Mouse (Mus musculus): ENCODE data around the gene Ncor2.
A peak's percentile ranks its signal among the peaks of the same experiment; 100 is the strongest.

Ncor2 gene

GRCm38 (mm10) chr5:125021298-125021697 lies 157.7 kb downstream of the Ncor2 start:
- DNase-seq (ENCODE audit: low read depth, low spot score), result no peak

- no peak for DNase-seq (ENCODE audit: low read depth, low spot score)
Observed at GRCm38 (mm10) chr5:125019099-125019498, 159.9 kb downstream of the Ncor2 start.

- DNase-seq (ENCODE audit: low read depth, low spot score), result no peak
Observed at GRCm38 (mm10) chr5:125017332-125017731, 161.7 kb downstream of the Ncor2 start.

GRCm38 (mm10) chr5:125016421-125017242 lies 162.4 kb downstream of the Ncor2 start:
- DNase-seq (ENCODE audit: low read depth, low spot score), result no peak

- DNase-seq (ENCODE audit: low read depth, low spot score), result no peak
Observed at GRCm38 (mm10) chr5:125015576-125015975, 163.4 kb downstream of the Ncor2 start.

- DNase-seq (ENCODE audit: low read depth, low spot score), result no peak
Observed at GRCm38 (mm10) chr5:125015066-125015465, 164.0 kb downstream of the Ncor2 start.

- DNase-seq (ENCODE audit: low read depth, low spot score), result peak; percentile 65
Observed at GRCm38 (mm10) chr5:125014497-125014896, 164.5 kb downstream of the Ncor2 start.

- no peak for DNase-seq (ENCODE audit: low read depth, low spot score)
Observed at GRCm38 (mm10) chr5:125011628-125012027, 167.4 kb downstream of the Ncor2 start.

- peak; percentile 83 for DNase-seq (ENCODE audit: low read depth, low spot score)
Observed at GRCm38 (mm10) chr5:125011166-125011565, 167.9 kb downstream of the Ncor2 start.

GRCm38 (mm10) chr5:125006896-125007295 lies 172.1 kb downstream of the Ncor2 start:
- no peak for DNase-seq (ENCODE audit: low read depth, low spot score)

GRCm38 (mm10) chr5:125005871-125006652 lies 173.0 kb downstream of the Ncor2 start:
- no peak for DNase-seq (ENCODE audit: low read depth, low spot score)

GRCm38 (mm10) chr5:125003873-125004255 lies 175.2 kb downstream of the Ncor2 start:
- DNase-seq (ENCODE audit: low read depth, low spot score), result no peak

GRCm38 (mm10) chr5:125002969-125003872 lies 175.8 kb downstream of the Ncor2 start, which contains the start of gene Rflna:
Gene Rflna, plus strand, starts transcription at chr5:125003221.
- peak; percentile 19 for DNase-seq (ENCODE audit: low read depth, low spot score)

- no peak for DNase-seq (ENCODE audit: low read depth, low spot score)
Observed at GRCm38 (mm10) chr5:125000756-125001250, 178.2 kb downstream of the Ncor2 start.

GRCm38 (mm10) chr5:124997913-124998312 lies 181.1 kb downstream of the Ncor2 start:
- DNase-seq (ENCODE audit: low read depth, low spot score), result no peak

GRCm38 (mm10) chr5:124996816-124997215 lies 182.2 kb downstream of the Ncor2 start:
- no peak for DNase-seq (ENCODE audit: low read depth, low spot score)

GRCm38 (mm10) chr5:124992891-124993290 lies 186.1 kb downstream of the Ncor2 start:
- DNase-seq (ENCODE audit: low read depth, low spot score), result no peak

GRCm38 (mm10) chr5:124992323-124992722 lies 186.7 kb downstream of the Ncor2 start:
- DNase-seq (ENCODE audit: low read depth, low spot score), result no peak

- DNase-seq (ENCODE audit: low read depth, low spot score), result no peak
Observed at GRCm38 (mm10) chr5:124989724-124990123, 189.3 kb downstream of the Ncor2 start.

GRCm38 (mm10) chr5:124986656-124987055 lies 192.4 kb downstream of the Ncor2 start:
- no peak for DNase-seq (ENCODE audit: low read depth, low spot score)

GRCm38 (mm10) chr5:124986222-124986621 lies 192.8 kb downstream of the Ncor2 start:
- DNase-seq (ENCODE audit: low read depth, low spot score), result peak; percentile 56
